Mouse (Mus musculus): Measurements from ENCODE around the gene Gfod2.

DNA sequence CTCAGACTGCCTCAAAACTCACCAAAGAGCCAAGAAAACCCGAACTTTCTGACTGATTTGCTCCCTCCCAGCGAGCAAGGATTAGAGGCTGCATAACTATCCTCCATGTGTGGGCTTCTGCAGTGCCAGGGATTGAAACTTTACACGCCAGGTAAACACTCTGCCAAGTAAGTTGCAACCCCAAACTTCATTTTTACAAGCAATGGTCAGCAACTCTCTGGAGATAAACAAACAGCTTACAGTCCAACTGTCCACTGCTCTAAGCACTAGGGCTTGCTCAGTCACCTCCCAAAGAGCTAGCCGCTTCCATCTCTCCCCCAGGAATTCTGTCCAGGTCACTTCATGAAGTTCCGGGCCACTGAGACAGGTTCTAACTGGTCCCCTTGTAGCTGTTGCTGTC is 39.9 kb upstream of the Gfod2 start:
- TF ChIP-seq CTCF (IDR thresholded peaks at IDR 0.05; ENCODE audit: low read depth, low read length) (no peak), EP300 (IDR thresholded peaks at IDR 0.05; ENCODE audit: insufficient read depth, low read depth, low read length) (no peak)

Measured in ES-Bruce4 (cell line).